Mouse (Mus musculus) myocyte (in vitro differentiated cells): ENCODE results near the gene Adamtsl3. TPM values are rescaled to one million over a fixed set of nuclear protein-coding genes. Genes with fewer than 3 reads are reported as not detected.

Source experiments
- H3K27me3 ChIP-seq: one replicate; pipeline ENCODE4 v1.6.1; 2011; ENCODE audit not compliant: control insufficient read depth, insufficient read depth, insufficient read length
- H3K36me3 ChIP-seq: one replicate; pipeline ENCODE4 v1.6.1; 2011; ENCODE audit not compliant: control insufficient read depth, insufficient read depth
- H3K4me2 ChIP-seq: one replicate; pipeline ENCODE4 v1.6.1; 2011; ENCODE audit warnings: low read depth, control low read depth
- H3K4me3 ChIP-seq: one replicate; pipeline ENCODE4 v1.5.1; 2011; ENCODE audit warnings: mild to moderate bottlenecking, control low read depth, moderate library complexity
- H3K79me2 ChIP-seq: one replicate; pipeline ENCODE4 v1.6.1; 2011; ENCODE audit not compliant: control insufficient read depth, insufficient read depth
- H3ac ChIP-seq: one replicate; pipeline ENCODE4 v1.6.1; 2011; ENCODE audit not compliant: control insufficient read depth, insufficient read length
- CEBPB ChIP-seq: IDR thresholded peaks from 2 replicates; pipeline ENCODE4 v1.6.1; 2011; ENCODE audit warnings: mild to moderate bottlenecking, moderate library complexity; ENCODE audit not compliant: poor library complexity, insufficient read depth, severe bottlenecking
- E2F4 ChIP-seq: IDR thresholded peaks from one replicate; pipeline ENCODE4 v1.6.1; 2011; ENCODE audit warnings: mild to moderate bottlenecking, control low read depth, moderate library complexity; ENCODE audit not compliant: insufficient read depth
- MAX ChIP-seq: IDR thresholded peaks from one replicate; pipeline ENCODE4 v1.6.1; 2011; ENCODE audit warnings: low read depth, mild to moderate bottlenecking, control low read depth
- MYOD1 ChIP-seq, 3 experiments: IDR thresholded peaks; one replicate each; pipeline ENCODE4 v1.6.1; 2011; ENCODE audit warnings: control low read depth in 2 of 3, low read depth in 2 of 3, mild to moderate bottlenecking in 2 of 3, moderate library complexity in 1 of 3; ENCODE audit not compliant: insufficient read length in 2 of 3, control insufficient read depth in 1 of 3
- MYOG ChIP-seq, 3 experiments: IDR thresholded peaks; one replicate each; pipeline ENCODE4 v1.6.1; 2011; ENCODE audit warnings: control low read depth in 2 of 3, low read depth in 2 of 3, mild to moderate bottlenecking in 2 of 3; ENCODE audit not compliant: insufficient read length in 2 of 3, control insufficient read depth in 1 of 3, insufficient read depth in 1 of 3
- POLR2A ChIP-seq: IDR thresholded peaks from one replicate; pipeline ENCODE4 v1.6.1; 2011; ENCODE audit warnings: low read depth, mild to moderate bottlenecking, control low read depth, moderate library complexity; ENCODE audit not compliant: insufficient read length
- POLR2AphosphoS2 ChIP-seq: IDR thresholded peaks from one replicate; pipeline ENCODE4 v1.6.1; 2011; ENCODE audit warnings: low read depth, control low read depth; ENCODE audit not compliant: insufficient read length
- REST ChIP-seq: IDR thresholded peaks from one replicate; pipeline ENCODE4 v1.6.1; 2011; ENCODE audit warnings: mild to moderate bottlenecking, control low read depth, moderate library complexity; ENCODE audit not compliant: insufficient read depth, insufficient read length
- SRF ChIP-seq: IDR thresholded peaks from one replicate; pipeline ENCODE4 v1.6.1; 2011; ENCODE audit warnings: low read depth; ENCODE audit not compliant: control insufficient read depth, insufficient read length
- TCF12 ChIP-seq: IDR thresholded peaks from one replicate; pipeline ENCODE4 v1.6.1; 2011; ENCODE audit warnings: mild to moderate bottlenecking, control low read depth; ENCODE audit not compliant: poor library complexity, insufficient read depth, severe bottlenecking
- TCF3 ChIP-seq: IDR thresholded peaks from one replicate; pipeline ENCODE4 v1.6.1; 2011; ENCODE audit warnings: low read depth, control low read depth; ENCODE audit not compliant: insufficient read length
- USF1 ChIP-seq: IDR thresholded peaks from one replicate; pipeline ENCODE4 v1.6.1; 2011; ENCODE audit warnings: low read depth, mild to moderate bottlenecking, control low read depth, moderate library complexity
- polyA plus RNA-seq: library from polyadenylated mRNA; unstranded; fragments of >200 nt; fragmentation: generic; extraction: Trizol; gene quantifications from one replicate; pipeline ENCODE4 v1.2.1, GENCODE M21; 2012; ENCODE audit warnings: missing spikeins

Adamtsl3 gene
- polyA plus RNA-seq, 1 experiment = 4.4 TPM

GRCm38 (mm10) chr7:82497064-82497463, 161.6 kb downstream of the Adamtsl3 start:
- Histone ChIP-seq H3K79me2 (no peaks in the 10 kb centered on the region), H3ac (no peak overlapping the region), H3K4me3 (no peak overlapping the region), H3K4me2 (no peak overlapping the region), H3K27me3 (no peaks in the 10 kb centered on the region), H3K36me3 (no peaks in the 10 kb centered on the region)
- TF ChIP-seq MYOG (IDR thresholded peaks at IDR 0.05; ENCODE audit: control insufficient read depth in 1 of 3, insufficient read depth in 1 of 3, insufficient read length in 2 of 3, low read depth in 2 of 3) (no peak), REST (no peak), USF1 (no peak), MYOD1 (IDR thresholded peaks at IDR 0.05; ENCODE audit: control insufficient read depth in 1 of 3, insufficient read length in 2 of 3, low read depth in 2 of 3) (no peak), TCF3 (no peak), TCF12 (no peak), MAX (no peak), E2F4 (no peak), POLR2A (no peak), CEBPB (no peak), SRF (no peak), POLR2AphosphoS2 (no peak)

DNA sequence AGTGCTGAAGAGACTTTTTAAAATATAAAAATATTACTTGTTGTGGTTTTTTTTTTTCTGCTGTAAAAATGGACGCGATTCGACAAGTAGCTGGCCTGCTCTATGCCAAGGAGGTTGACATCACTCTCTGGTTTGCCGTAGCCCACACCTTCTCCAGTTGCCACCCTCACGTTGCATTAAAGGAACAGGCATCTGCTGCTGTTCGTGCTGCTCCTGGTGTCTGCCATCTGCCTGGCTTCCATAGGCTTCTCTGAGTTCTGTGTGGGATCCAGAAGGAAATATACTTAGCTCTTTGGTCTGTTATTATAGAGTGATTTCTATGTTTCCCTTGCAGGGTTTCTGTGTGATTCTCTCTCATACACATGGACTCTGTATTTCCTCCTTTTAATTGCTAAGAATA, 165.8 kb downstream of the Adamtsl3 start:
- Histone ChIP-seq H3K36me3 (no peaks in the 10 kb centered on the region), H3K79me2 (no peaks in the 10 kb centered on the region), H3K27me3 (no peaks in the 10 kb centered on the region), H3K4me3 (no peak overlapping the region), H3K4me2 (no peak overlapping the region), H3ac (no peak overlapping the region)
- TF ChIP-seq MAX (no peak), SRF (no peak), TCF3 (no peak), TCF12 (no peak), POLR2AphosphoS2 (no peak), MYOD1 (IDR thresholded peaks at IDR 0.05; ENCODE audit: control insufficient read depth in 1 of 3, insufficient read length in 2 of 3, low read depth in 2 of 3) (no peak), POLR2A (no peak), E2F4 (no peak), CEBPB (no peak), REST (no peak)

GRCm38 (mm10) chr7:82502511-82502910, 167.0 kb downstream of the Adamtsl3 start:
- Histone ChIP-seq H3K4me2 (no peak overlapping the region), H3ac (no peak overlapping the region), H3K27me3 (no peaks in the 10 kb centered on the region), H3K4me3 (no peak overlapping the region), H3K36me3 (no peaks in the 10 kb centered on the region), H3K79me2 (no peaks in the 10 kb centered on the region)
- TF ChIP-seq TCF12 (no peak), POLR2AphosphoS2 (no peak), POLR2A (no peak), CEBPB (no peak), REST (no peak), E2F4 (no peak), MAX (no peak), USF1 (no peak), SRF (no peak), TCF3 (no peak), MYOG (IDR thresholded peaks at IDR 0.05; ENCODE audit: control insufficient read depth in 1 of 3, insufficient read depth in 1 of 3, insufficient read length in 2 of 3, low read depth in 2 of 3) (no peak)

DNA sequence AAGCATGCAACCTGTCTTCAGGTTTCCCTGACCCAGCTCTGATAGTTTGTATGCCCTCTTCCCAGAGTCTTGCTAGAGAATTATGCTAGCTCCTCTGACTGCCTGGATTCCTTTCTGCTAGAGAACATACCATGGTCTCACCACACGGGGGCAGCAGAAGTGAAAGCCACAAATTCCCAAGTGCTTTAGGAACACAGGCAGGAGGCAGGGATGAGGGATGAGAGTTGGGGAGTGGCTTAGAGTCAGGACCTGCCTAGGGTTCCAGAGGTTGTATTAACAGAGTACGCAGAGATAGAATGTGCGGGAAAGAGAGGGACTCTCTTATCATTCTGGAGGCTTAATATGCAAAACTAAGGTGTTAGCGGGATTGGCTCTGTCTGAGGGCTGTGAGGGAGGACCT, 168.6 kb downstream of the Adamtsl3 start:
- no peak overlapping the region for H3K4me2 ChIP-seq
- H3K27me3 ChIP-seq = no peaks in the 10 kb centered on the region
- no peaks in the 10 kb centered on the region for H3K36me3 ChIP-seq
- no peaks in the 10 kb centered on the region for H3K79me2 ChIP-seq
- H3ac ChIP-seq = no peak overlapping the region
- TF ChIP-seq E2F4 = no peak
- TF ChIP-seq POLR2A = no peak
- TF ChIP-seq TCF12 = no peak
- no peak for TF ChIP-seq POLR2AphosphoS2
- TF ChIP-seq SRF = no peak
- no peak for TF ChIP-seq USF1
- no peak overlapping the region for H3K4me3 ChIP-seq

DNA sequence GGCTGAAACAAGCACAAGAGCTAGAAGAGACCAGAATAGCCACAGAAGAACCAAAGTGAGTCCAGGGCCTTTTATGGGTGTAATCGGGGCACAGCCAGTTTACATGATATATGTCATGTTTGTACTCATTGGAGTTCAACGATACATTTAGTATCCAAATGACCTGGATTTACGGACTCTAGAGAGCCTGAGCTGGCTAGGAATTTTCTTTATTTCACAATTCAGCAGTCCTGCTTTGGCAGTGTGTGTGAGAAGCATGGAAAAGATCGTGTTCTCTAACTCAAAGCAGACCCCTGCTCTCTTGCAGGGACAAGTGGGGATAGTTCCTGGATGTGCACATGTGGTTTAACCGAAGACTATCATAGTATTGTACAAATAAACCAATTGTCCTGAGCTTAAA, 195.1 kb downstream of the Adamtsl3 start:
- TF ChIP-seq E2F4 (no peak), USF1 (no peak), REST (no peak), POLR2A (no peak), TCF12 (no peak), CEBPB (no peak), TCF3 (no peak), MAX (no peak), POLR2AphosphoS2 (no peak), SRF (no peak), MYOD1 (IDR thresholded peaks at IDR 0.05; ENCODE audit: control insufficient read depth in 1 of 3, insufficient read length in 2 of 3, low read depth in 2 of 3) (no peak), MYOG (IDR thresholded peaks at IDR 0.05; ENCODE audit: control insufficient read depth in 1 of 3, insufficient read depth in 1 of 3, insufficient read length in 2 of 3, low read depth in 2 of 3) (no peak)
- H3K27me3 ChIP-seq = no peaks in the 10 kb centered on the region
- H3K4me2 ChIP-seq = no peak overlapping the region
- no peaks in the 10 kb centered on the region for H3K79me2 ChIP-seq
- peaks cover 4% of the 10 kb centered on the region for H3K36me3 ChIP-seq
- H3K4me3 ChIP-seq = no peak overlapping the region
- no peak overlapping the region for H3ac ChIP-seq
